Mouse (Mus musculus): ENCODE data around the gene Sec23a. TPM values are rescaled to one million over a fixed set of nuclear protein-coding genes. Genes with fewer than 3 reads are reported as not detected.
A peak's percentile ranks its signal among the peaks of the same experiment; 100 is the strongest.
"Not testable (repeated sequence)": the region's sequence is repeated elsewhere in the genome, so short reads cannot be mapped to it uniquely, and the experiment has no call there.

Gene Sec23a
- polyA plus RNA-seq, 1 experiment from 2014 or later, result 63.7 TPM

DNA sequence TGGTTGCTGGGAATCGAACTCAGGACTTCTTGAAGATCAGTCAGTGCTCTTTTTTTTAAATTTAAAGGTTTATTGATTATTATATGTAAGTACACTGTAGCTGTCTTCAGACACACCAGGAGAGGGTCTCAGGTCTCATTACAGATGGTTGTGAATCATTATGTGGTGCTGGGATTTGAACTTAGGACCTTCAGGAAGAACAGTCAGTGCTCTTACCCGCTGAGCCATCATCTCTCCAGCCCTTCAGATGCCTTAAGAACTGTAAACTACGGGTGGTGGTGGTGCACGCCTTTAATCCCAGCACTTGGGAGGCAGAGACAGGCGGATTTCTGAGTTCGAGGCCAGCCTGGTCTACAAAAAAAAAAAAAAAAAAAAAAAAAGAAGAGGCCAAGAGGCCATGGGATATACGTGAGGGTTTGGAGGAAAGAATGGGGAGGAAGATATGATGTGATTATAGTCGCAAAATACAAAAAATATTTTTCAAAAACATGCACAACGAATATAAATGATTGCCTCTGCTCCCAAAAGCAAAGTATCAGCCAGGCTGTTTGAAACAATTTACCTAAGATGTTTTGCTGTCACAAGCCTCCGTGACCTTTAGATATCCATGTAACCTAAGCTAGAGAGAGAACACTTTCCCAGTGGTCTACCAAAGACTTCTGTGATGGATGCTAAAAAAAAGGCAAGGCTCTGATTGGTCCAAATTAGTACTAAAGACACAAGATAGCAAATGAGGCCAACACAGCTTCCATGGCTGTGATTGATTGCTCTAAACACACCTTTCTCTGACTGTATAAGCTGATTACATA is 27.5 kb upstream of the Sec23a start:
- Histone ChIP-seq H3K36me3 (peaks cover 18% of the 10 kb centered on the region), H3K9ac (no peak overlapping the region), H3K27me3 (replicated peaks) (no peaks in the 10 kb centered on the region), H3K4me3 (replicated peaks) (no peak overlapping the region), H3K27ac (peak overlapping the region; percentile 80), H3K4me2 (no peak overlapping the region), H3K4me1 (no peaks in the 10 kb centered on the region), H3K9me3 (no peaks in the 10 kb centered on the region)
- WGBS, result 65% methylated on average over 10 of the region's 10 CpGs
- no peak for ATAC-seq (ENCODE audit: insufficient read depth, low FRiP score, low read depth)

- Histone ChIP-seq H3K4me1 (no peaks in the 10 kb centered on the region), H3K9ac (no peak overlapping the region), H3K4me2 (no peak overlapping the region), H3K27ac (no peak overlapping the region), H3K9me3 (no peaks in the 10 kb centered on the region), H3K4me3 (replicated peaks) (no peak overlapping the region), H3K36me3 (no peaks in the 10 kb centered on the region; the same call in 1 of the 2 replicates), H3K27me3 (replicated peaks) (no peaks in the 10 kb centered on the region)
- ATAC-seq (ENCODE audit: insufficient read depth, low FRiP score, low read depth), result no peak; the same call in 1 of the 2 replicates
- 65% methylated on average over 5 of the region's 5 CpGs for WGBS
These were observed 20.3 kb upstream of the Sec23a start for GRCm38 (mm10) chr12:59032101-59032500.

- Histone ChIP-seq H3K4me1 (no peaks in the 10 kb centered on the region), H3K4me2 (no peak overlapping the region), H3K36me3 (peaks cover 25% of the 10 kb centered on the region), H3K9me3 (no peaks in the 10 kb centered on the region), H3K9ac (no peak overlapping the region), H3K4me3 (replicated peaks) (no peak overlapping the region), H3K27ac (no peak overlapping the region), H3K27me3 (replicated peaks) (no peaks in the 10 kb centered on the region)
- ATAC-seq (ENCODE audit: insufficient read depth, low FRiP score, low read depth), result no peak
- 84% methylated on average over 4 of the region's 4 CpGs for WGBS
These were observed 9.5 kb upstream of the Sec23a start for GRCm38 (mm10) chr12:59021306-59021705.

DNA sequence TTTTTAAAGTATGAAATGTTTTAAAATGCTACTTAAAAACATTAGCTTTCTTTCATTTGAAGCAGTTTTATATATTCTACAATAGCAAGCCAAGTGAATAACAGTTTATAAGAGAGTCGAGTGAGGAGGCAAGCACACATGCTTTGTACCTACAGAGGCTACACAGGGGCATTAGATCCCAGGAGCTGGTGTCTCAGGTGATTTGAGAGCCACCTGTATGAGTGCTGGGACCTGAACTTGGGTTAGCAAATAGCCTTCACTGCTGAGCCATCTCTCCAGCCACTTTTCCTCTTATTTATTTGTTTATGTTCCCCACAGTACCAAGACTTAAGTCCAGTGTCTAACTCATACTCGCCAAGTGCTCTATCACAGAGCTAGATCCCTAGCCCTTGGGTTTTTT is 8.1 kb upstream of the Sec23a start:
- no peak overlapping the region for H3K4me3 ChIP-seq (replicated peaks)
- no peaks in the 10 kb centered on the region for H3K4me1 ChIP-seq
- ATAC-seq (ENCODE audit: insufficient read depth, low FRiP score, low read depth), result no peak
- no peak overlapping the region for H3K9ac ChIP-seq
- no peaks in the 10 kb centered on the region for H3K27me3 ChIP-seq (replicated peaks)
- H3K9me3 ChIP-seq, result no peaks in the 10 kb centered on the region
- no peak overlapping the region for H3K27ac ChIP-seq
- H3K36me3 ChIP-seq, result peaks cover 22% of the 10 kb centered on the region
- H3K4me2 ChIP-seq, result no peak overlapping the region
- 86% methylated on average over 2 of the region's 2 CpGs for WGBS

DNA sequence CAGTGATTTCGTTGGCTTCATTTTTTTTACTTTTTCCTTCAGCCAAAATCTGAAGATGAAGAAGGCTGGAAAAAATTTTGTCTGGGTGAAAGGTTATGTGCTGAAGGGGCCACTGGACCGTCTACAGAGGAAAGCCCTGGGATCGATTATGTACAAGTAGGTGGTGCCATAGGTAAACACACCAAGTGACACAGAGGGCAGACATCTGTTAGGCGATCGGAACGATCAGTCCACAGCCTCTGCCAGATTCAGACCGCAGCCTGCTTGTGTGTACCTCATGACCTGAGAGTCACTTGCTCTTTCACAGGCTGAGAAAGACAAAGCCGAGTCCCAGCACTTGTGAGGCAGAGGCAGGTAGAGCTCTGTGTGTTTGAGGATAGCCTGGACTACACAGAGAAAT is 6.2 kb upstream of the Sec23a start:
- Histone ChIP-seq H3K9ac (no peak overlapping the region), H3K27me3 (replicated peaks) (no peaks in the 10 kb centered on the region), H3K27ac (no peak overlapping the region), H3K9me3 (no peaks in the 10 kb centered on the region), H3K36me3 (peaks cover 22% of the 10 kb centered on the region), H3K4me2 (no peak overlapping the region), H3K4me1 (no peaks in the 10 kb centered on the region), H3K4me3 (replicated peaks) (no peak overlapping the region)
- ATAC-seq (ENCODE audit: insufficient read depth, low FRiP score, low read depth), result no peak
- 78% methylated on average over 8 of the region's 8 CpGs for whole genome bisulfite sequencing

- WGBS, result under 1% methylated on average over 28 of the region's 28 CpGs
- Histone ChIP-seq H3K4me1 (peaks cover 10% of the 10 kb centered on the region; the same call in 1 of the 2 replicates), H3K4me2 (peak within 1 kb of the TSS; percentile 85), H3K27ac (peak within 1 kb of the TSS; percentile 85), H3K36me3 (0 out of 2 replicates have a peak, but pooled peaks cover 4% of the 10 kb centered on the region), H3K9me3 (no peaks in the 10 kb centered on the region), H3K4me3 (replicated peaks) (peak within 1 kb of the TSS; percentile 76), H3K9ac (peak within 1 kb of the TSS; percentile 45), H3K27me3 (replicated peaks) (no peaks in the 10 kb centered on the region)
- ATAC-seq (ENCODE audit: insufficient read depth, low FRiP score, low read depth), result peak; percentile 68
These were observed 1.4 kb upstream of the Sec23a start, which contains the start of gene Gemin2 for GRCm38 (mm10) chr12:59013234-59013633. Gemin2 (plus strand) TSS chr12:59013393.

- Histone ChIP-seq H3K27ac (peak overlapping the region; percentile 85), H3K9me3 (no peaks in the 10 kb centered on the region), H3K4me3 (replicated peaks) (peak overlapping the region; percentile 76), H3K9ac (peak overlapping the region; percentile 45), H3K27me3 (replicated peaks) (no peaks in the 10 kb centered on the region), H3K4me2 (peak overlapping the region; percentile 85), H3K36me3 (no peaks in the 10 kb centered on the region), H3K4me1 (peaks cover 10% of the 10 kb centered on the region; the same call in 1 of the 2 replicates)
- no peak for ATAC-seq (ENCODE audit: insufficient read depth, low FRiP score, low read depth)
- WGBS, result 2% methylated on average over 7 of the region's 7 CpGs
These were observed 884 bp upstream of the Sec23a start for GRCm38 (mm10) chr12:59012710-59013091.

DNA sequence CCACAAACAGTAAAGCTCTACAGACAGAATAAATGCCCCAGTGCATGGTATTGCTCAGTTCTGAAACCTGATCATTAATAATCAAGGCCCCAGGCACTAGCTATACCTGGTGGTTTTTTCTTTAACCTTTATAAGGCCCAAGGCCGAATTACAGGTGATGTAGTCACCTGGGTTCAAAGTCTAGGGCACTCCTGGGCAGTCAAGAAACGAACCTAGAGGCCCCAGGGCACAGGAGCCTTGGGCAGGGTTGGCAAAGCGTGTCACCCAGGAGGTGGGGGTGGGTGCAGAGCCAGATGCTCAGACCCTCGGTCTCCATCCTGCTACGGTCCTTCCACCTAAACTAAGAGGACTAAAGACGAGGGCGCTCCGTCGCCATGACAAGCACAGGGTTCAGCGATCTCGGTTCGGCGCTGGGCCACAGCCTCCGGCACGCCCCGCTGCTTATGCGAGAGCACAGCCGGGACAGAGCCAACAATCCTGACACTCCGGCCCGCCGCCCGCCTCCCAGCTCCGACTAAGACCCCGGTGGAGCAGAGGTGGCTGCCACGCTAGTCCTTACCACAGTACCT is 458 bp downstream of the Sec23a start:
- Histone ChIP-seq H3K4me2 (peak overlapping the region; percentile 58), H3K4me3 (replicated peaks) (peak overlapping the region; percentile 76), H3K4me1 (peaks cover 10% of the 10 kb centered on the region; the same call in 1 of the 2 replicates), H3K27me3 (replicated peaks) (no peaks in the 10 kb centered on the region), H3K27ac (peak overlapping the region; percentile 91), H3K36me3 (0 out of 2 replicates have a peak, but pooled peaks cover 4% of the 10 kb centered on the region), H3K9me3 (no peaks in the 10 kb centered on the region), H3K9ac (peak overlapping the region; percentile 84)
- peak; percentile 67 for ATAC-seq (ENCODE audit: insufficient read depth, low FRiP score, low read depth)
- under 1% methylated on average over 25 of the region's 25 CpGs for WGBS

DNA sequence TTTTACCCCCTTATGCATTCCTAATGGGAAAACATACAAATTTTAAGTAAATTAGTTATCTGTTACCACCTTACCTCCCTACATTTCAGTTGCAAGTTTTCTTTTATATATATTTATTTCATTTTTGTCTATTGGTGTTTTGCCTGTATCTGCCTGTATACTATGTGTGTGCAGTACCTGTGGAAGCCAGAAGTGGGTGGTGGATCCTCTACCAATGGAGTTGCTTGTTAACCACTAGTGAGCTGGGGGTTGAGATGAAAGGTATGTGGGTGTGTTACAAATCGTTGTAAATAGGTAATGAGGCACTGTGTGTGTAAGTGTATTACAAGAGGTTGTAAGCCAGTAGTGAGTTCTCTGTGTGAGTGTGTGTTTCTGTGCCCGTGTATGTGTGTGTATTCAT is 1.3 kb downstream of the Sec23a start:
- Histone ChIP-seq H3K4me1 (peaks cover 10% of the 10 kb centered on the region; the same call in 1 of the 2 replicates), H3K27ac (no peak overlapping the region), H3K9ac (no peak overlapping the region), H3K9me3 (no peaks in the 10 kb centered on the region), H3K36me3 (0 out of 2 replicates have a peak, but pooled peaks cover 10% of the 10 kb centered on the region), H3K27me3 (replicated peaks) (no peaks in the 10 kb centered on the region), H3K4me3 (replicated peaks) (peak overlapping the region; percentile 76), H3K4me2 (peak overlapping the region; percentile 58)
- WGBS, result 54% methylated on average over 2 of the region's 2 CpGs
- no peak for ATAC-seq (ENCODE audit: insufficient read depth, low FRiP score, low read depth)

DNA sequence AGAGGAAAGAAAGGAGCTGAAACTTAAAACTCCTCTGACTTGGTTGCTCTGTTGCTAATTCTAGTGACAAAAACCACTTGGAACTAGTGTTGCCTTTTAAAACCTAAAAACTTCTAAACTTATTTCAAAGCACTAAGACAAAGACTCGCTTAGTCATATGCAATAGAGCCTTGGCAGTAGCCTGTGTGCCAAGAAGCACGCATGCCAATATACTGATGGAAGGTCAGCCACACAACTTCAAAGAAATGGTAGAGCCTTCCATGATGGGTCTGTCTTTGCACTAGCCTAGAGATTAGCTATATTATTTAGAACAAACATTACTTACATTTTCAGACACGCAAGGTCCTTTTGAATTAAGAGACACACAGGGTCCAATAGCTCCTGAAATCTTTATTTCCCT is 26.1 kb downstream of the Sec23a start:
- no peak overlapping the region for H3K27ac ChIP-seq
- H3K27me3 ChIP-seq (replicated peaks), result no peaks in the 10 kb centered on the region
- WGBS, result 90% methylated on average over 3 of the region's 3 CpGs
- no peaks in the 10 kb centered on the region for H3K4me1 ChIP-seq
- ATAC-seq (ENCODE audit: insufficient read depth, low FRiP score, low read depth), result no peak
- H3K9me3 ChIP-seq, result no peaks in the 10 kb centered on the region
- no peak overlapping the region for H3K4me2 ChIP-seq
- H3K36me3 ChIP-seq, result peaks cover 18% of the 10 kb centered on the region; the same call in 1 of the 2 replicates
- no peak overlapping the region for H3K4me3 ChIP-seq (replicated peaks)
- H3K9ac ChIP-seq, result no peak overlapping the region

- H3K27ac ChIP-seq; H3K4me1 ChIP-seq; H3K4me2 ChIP-seq; ATAC-seq (ENCODE audit: insufficient read depth, low FRiP score, low read depth); H3K9ac ChIP-seq; H3K4me3 ChIP-seq (replicated peaks); H3K9me3 ChIP-seq; H3K27me3 ChIP-seq (replicated peaks): not testable (repeated sequence)
- 67% methylated on average over 6 of the region's 6 CpGs for WGBS
- peaks cover 20% of the 10 kb centered on the region for H3K36me3 ChIP-seq
These were observed 30.6 kb downstream of the Sec23a start for GRCm38 (mm10) chr12:58981178-58981661.

GRCm38 (mm10) chr12:58976966-58977365 is 34.9 kb downstream of the Sec23a start:
- Histone ChIP-seq H3K4me2 (no peak overlapping the region), H3K4me1 (no peaks in the 10 kb centered on the region), H3K4me3 (replicated peaks) (no peak overlapping the region), H3K9me3 (no peaks in the 10 kb centered on the region), H3K36me3 (peaks cover 20% of the 10 kb centered on the region), H3K9ac (no peak overlapping the region), H3K27ac (no peak overlapping the region), H3K27me3 (replicated peaks) (no peaks in the 10 kb centered on the region)
- WGBS, result 77% methylated on average over 2 of the region's 2 CpGs
- ATAC-seq (ENCODE audit: insufficient read depth, low FRiP score, low read depth), result no peak
